Mouse (Mus musculus) layer of hippocampus, adult 8-10 months (tissue): Measurements from ENCODE around the gene Cnp. TPM values are rescaled to one million over a fixed set of nuclear protein-coding genes. Genes with fewer than 3 reads are reported as not detected.
"Not testable (repeated sequence)": the region's sequence is repeated elsewhere in the genome, so short reads cannot be mapped to it uniquely, and the experiment has no call there.

Experiments used
- DNase-seq, 2 experiments: peaks; one replicate each; pipeline ENCODE4 v3.0.0; 2022; ENCODE audit warnings: low spot score in 2 of 2
- total RNA-seq, 4 experiments: library from RNA; stranded (reverse); gene quantifications; 2 replicates each; pipeline ENCODE4 v1.2.4; 2022

The Cnp gene
- total RNA-seq, result 100 to 1,000 TPM; 162 to 216 (median 203) TPM

DNA sequence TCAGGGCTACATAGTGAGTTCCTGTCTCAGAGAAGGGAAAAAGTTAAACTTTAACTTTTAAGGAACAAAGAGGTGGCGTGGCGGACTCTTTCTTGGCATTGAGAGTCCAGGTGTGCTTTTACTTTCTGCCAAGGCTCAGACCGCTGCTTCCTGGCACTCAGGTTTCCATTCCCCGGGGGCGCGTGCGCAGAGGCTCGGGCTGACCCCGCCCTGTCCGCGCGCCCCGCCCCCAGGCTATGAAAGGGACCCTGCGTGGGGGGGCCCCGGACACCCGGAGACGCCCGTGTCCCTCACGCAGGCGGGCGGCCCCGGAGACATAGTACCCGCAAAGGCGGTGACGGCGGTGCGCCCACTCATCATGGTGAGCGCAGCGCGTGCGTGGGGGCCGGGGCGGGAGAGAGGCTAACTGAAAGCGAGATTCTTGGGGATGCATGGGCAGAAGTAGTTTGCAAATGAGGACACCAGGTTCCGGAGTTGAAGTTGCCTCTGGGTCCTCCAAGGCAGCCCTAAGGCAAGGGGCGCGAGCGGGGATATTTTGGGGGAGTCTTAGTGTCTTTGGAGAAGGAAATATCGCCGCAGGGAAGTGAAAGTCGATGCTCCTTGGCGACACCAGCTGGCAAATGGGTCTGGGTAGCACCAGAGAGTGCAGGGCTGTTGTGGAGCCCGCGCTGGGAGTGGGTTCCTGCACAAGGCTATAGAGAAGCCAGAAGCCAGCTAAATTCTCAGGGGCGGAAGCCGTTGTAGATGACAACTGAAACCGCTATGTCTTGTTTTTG is at the start of gene Cnp:
Gene Cnp (plus strand): TSS at position 197 of the 776 bp plus-strand sequence.
- peak; percentile 46 to 67 for DNase-seq

DNA sequence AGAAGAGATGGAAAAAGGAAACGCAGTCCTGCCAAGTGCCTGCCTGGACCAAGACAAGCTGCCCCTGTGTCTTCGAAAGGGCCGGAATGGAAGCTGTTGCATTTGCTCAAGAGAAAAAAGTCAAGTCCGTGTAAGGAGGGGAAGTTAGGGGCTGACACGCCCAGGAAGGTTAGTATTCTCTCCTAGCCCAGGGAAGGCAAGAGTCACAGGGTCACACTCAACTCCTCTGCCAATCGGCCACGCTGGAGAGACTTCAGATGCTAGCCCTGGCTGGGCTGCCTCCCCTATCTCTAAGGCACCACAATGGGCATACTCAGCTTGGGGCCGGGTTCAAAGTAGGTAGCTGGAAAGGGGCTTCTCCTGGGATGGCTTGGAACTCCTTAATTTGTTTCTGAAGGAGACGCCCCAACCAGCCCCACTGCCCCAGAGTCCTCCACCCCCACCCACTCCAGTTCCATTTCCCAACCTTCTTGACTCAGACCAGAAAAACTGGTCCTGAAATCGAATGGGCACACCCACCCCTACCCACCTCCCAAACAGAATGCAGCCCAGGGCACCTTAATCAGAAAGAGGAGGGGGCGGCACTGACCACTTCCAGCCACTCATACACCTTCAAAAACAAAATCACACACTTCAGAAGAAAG is 49.6 kb upstream of the Cnp start:
- DNase-seq, result no peak

DNA sequence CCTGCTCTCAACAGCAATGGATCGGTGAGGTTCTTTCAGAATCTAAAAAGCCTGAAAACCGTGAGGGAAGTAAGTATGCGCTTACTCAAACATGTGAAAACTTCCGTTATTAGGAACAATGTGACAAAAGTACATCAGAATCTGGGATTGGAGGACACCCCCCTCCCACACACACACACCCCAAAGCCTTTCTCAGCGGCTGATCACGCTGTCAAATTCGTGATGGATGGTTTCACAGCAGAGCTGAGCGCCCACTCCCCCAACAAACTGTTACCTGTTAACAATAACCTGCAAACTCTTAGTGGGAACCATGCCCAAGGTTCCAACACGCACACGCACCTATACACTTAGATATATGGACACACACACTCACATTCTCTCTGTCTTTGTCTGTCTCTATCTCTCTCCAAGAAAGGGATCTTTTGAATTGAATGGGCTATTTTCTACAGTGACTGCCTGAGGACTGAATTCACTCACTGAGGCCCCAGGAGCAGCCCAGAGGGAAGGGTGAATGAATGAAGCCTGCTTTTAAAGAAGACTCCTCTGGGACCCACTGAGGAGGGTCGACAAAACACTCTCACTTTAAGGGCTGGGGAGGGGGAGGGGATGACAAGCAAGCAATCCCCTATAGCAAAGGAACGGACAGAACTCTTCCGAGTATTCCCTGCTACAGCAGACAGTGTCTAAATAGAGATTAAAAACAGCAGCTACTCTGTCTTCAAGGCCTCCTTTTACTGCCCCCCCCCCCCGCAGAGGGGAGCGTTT is 48.5 kb upstream of the Cnp start:
- no peak for DNase-seq

DNA sequence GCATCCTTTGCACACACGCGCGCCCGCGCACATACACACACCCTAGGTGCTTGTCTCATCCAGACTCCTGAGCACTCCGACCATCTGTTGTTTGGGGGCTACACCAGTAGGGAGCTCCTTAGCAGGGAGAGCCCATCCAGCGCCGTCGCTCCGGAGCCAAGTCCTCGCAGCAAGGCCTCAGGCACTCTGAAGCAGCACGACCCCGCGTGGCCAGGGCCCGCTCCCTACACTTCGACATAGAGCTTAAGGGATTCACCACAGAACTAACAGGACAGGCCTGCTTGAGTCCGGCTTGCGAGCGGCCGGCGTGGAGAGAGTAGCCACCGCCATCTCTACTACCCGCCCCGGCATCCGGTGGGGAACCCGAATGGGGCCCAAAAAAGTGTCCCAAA is 47.6 kb upstream of the Cnp start:
- peak; percentile 50 to 54 for DNase-seq

DNA sequence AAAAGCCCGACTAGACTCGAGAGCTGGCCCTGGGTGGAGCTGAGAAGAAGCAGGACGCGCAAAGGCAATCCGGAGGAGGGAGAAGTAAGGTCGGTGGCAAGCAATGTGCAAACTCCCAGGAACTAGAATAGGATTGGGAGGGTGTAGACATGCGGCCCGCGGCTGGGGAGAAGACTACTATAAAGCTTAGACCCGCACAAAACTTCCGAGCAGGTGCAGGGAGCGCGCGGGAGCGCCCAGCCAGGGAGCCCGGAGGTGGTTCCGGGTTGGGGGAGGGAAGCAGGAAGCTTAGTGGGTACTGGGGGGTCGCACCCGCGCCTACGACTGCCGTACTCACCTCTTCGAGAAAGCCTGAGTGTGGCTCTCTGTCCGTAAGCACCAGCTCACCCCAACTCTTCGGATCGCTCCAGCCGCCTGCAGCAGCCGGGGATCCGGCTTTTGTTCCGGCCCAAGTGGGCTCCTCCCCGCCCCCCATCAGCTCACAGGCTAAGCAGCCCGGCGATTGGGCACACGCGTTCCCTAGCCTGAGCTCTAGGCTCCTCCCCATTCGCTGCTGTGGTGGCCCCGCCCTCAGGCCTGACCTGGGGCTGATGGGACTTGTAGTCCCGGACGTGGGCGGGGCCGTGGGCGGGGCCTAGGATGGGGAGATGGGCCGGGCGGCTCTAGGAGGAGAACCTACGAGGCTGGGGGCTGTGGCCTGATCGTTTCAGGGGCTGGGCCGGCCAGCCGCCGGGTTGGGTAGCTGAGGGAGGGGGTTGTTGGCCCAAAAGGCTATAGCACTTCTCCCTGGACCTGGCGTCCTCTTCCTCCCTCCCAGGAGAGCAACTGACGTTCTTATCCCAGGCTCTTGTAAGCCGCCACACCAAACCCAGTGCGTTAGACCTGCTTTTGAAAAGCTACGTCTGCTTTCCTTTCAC is 47.0 kb upstream of the Cnp start, which contains the start of gene Acly:
Gene Acly (minus strand): TSS at position 543 of the 917 bp plus-strand sequence.
- DNase-seq, result peak; percentile 97 to 98

DNA sequence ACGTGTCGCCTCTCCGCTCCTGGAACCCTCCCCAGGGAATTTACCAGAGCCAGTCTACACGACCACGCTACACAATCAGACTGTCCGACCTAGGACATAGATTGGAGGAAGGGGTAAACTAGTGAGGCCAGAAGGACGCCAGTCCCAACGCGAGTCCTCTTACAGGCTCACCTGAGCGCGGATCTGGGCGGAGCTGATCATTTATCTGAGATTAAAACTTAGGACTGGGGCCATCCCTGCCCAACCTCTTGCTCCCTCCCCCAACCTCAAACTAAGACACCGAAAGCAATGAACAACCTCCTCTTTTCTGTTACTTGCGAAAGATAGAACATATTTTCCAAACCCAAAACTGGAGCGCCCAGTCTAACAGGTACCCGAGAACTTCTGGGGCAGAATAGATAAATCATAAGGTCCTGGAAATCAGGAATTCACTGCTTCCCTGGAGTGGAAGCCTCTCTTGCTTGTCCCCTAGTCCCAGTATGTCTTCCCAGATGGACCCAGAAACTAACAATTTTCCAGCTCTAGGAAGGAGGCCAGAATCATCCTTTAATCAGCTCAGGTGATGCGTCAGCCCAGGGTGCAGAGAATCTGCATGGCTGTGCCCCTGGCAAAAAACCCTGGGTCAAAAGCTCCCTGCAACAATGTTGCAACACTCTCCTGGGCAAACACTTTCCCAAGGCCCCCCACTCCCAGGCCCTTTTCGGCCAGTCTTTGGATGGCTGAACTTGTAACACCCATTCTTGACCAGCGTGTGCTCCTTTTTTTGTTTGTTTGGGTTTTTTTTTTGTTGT is 46.1 kb upstream of the Cnp start:
- no peak for DNase-seq

DNA sequence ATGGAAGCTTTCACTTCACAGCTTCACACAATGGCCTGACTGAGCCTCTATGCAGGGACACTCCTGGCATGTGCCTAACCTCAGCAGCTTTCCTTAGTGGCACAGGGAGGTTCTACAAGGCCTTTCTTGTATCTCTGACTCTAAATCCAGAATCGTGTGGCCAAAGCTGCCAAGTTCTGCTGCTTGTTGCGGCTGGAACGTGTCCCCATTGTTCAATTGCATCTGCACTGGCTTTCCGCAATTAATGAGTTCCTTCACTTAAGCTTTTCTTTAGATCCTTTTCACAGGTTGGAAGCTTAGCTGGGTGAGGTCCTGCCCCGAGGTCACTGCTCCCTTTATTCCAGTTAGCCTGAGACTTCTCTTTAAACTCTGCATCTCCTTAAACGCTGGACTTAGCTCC is 40.8 kb upstream of the Cnp start:
- no peak for DNase-seq

DNA sequence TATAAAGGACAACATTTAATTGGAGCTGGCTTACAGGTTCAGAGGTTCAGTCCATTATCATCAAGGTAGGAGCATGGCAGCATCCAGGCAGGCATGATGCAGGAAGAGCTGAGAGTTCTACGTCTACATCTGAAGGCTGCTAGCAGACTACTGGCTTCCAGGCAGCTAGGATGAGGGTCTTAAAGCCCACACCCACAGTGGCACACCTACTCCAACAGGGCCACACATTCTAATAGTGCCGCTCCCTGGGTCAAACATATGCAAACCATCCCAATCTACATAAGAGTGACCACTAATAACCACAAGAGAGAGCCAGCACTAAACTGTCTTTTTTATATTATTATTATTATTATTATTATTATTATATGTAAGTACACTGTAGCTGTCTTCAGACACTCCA is 40.3 kb upstream of the Cnp start:
- not testable (repeated sequence) for DNase-seq

DNA sequence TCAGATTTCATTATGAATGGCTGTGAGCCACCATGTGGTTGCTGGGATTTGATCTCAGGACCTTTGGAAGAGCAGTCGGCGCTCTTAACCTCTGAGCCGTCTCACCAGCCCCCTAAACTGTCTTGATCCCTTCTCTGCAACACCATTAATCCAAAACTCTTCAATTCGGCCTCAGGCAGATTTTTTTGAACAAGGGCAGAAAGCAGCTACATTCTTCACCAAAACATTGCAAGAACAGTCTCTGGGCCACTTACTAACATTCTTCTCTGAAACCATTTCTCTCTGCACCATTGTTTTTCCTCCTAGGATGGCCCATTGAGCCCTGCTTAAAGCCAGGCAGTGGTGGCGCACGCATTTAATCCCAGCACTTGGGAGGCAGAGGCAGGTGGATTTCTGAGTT is 39.9 kb upstream of the Cnp start:
- not testable (repeated sequence) for DNase-seq

DNA sequence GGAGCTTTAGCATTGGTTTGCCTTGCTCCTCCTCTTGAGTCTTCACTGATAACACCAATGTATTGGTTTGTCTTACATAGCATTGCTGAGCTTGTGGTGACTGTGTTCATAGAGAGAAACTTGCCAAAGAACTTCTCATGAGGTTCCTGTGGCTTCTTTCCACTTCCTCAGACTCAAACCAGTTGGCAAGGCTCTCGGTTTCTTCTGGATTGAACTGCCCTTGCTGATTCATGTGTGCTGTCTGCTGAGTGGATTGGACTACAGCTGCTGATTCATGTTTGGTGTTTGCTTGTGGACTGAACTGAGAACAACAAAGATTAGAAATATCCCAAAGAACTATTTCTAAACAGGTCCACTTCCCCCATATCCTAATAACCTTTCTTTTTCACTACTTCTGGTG is 38.7 kb upstream of the Cnp start:
- DNase-seq, result no peak

DNA sequence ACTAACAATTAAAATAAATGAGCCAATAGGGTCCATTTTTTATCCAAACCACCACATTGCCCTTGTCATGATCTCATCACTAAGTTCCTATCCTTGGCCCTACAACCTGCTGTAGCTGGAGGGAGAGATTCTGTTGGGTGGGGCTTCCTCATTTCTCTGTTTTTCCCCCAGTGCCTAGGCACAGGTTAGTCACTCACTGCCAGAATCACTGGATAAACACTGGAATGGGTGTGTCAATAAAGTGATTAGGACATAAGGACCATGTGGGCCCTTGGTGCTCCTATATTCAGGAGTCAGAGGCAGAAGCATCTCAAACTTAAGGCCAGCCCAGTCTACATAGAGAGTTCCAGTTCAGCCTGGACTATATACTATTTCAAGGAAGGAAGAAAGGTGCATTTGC is 38.2 kb upstream of the Cnp start:
- no peak for DNase-seq

DNA sequence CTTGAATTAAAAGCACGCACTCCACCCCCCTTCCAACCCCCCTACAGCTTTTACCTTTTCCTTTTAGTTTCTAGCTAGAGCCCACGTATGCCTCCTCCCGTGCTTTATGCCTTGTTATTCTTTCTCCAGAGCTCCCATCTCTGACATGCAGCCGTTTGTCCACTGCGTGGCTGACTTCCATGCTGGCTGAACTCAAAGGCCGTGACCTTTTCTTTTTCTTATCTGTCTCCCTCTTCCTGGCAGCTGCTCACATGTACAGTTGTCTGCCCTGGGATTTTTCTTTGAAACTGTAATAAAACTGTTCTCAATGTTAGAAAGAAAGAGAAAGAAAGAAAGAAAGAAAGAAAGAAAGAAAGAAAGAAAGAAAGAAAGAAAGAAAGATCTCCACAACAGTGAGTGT is 33.7 kb upstream of the Cnp start:
- DNase-seq, result no peak

DNA sequence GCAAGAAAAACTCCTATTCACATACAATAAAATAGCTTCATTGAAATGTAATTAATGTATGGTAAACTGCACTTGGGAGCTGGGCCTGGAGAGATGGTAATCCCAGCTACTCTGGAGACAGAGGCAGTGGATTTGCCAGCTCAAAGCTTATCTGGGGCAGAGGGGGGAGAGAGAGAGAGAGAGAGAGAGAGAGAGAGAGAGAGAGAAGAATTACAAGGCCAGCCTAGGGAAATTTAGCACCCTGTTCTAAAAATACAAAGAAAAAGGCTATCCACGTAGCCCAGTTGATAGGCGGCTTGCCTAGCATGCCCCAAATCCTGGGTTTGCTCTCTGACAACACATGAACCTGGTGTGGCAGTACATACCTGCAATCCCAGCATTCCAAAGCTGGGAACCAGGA is 33.1 kb upstream of the Cnp start:
- no peak for DNase-seq

DNA sequence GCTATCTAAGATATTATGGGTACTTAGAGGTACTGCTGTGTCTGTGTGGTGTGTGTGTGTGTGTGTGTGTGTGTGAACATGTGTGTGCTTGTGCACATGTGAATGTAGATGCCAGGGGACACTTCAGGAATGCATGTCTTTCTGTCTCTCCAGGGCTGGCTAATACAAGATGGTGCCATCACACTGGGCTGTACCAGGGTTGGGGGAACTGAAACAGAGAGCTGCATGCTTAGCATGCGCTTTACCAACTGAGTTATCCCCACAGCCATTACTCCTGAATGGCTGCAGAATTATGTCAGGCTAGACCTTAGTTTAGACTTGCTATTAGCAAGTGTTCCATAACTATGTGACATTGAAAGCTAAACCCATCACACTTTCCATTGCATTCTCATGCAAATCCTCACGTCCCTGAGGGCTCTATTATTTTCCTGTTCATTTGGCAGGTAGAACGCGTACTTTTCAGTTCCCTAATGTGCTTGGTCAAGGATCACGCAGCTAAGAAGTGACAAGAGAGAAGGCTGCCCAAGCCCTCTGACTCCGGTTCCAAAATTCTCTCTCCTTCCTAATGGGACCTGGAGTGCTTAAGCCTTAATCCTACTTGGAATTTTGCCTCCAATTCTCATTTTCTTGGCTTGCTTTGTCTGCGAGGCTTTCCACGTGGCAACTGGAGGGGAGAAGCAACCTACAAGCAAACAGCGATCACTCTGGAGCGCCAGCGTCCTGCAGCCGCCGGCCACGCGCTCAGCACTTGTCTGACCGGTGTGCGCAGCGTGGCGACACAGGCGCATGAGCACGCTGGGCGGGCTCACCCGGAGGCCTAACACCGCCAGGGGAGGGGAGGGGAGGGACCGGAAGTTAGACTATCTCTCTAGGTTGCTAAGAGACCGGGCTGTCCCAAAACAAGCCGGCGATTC is 29.6 kb upstream of the Cnp start, which contains the start of gene Ttc25:
Gene Ttc25 (plus strand): TSS at position 776 of the 914 bp plus-strand sequence.
- DNase-seq, result peak; percentile 70 to 76

DNA sequence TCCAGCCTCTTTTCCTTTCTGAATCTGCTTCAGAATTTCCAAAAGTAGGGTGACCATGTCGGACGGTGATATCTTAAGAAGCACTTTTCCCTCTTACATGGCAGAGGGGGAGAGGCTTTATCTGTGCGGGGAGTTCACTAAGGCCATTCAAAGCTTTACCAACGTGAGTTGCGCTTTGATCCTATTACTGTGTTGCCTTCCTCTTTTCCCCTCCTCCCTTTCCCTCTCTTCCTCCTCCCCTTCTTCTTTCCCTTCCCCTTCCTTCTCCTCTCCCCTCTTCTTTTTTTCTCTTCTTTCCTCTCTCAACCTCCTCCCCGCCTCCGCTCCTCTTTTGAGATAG is 29.0 kb upstream of the Cnp start:
- DNase-seq, result no peak

DNA sequence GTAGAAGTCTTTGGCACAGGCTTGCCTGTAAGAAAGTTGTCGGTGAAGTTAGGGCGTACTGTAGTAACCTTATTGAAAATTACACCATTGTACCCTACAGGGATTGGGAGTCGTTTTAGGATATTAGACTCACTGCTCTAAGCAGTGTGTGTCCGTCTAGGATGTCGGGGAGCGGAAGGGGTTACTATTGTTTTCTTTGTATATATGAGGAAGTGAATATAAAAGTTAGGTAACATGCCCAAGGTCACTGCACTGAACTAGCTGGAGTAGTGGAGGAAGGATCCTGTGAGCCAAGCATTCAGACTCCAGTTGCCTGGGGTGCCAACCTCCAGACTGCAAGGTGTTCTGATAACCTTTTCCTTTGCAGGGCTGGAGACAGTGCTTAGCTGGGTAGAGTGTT is 27.7 kb upstream of the Cnp start:
- no peak for DNase-seq

DNA sequence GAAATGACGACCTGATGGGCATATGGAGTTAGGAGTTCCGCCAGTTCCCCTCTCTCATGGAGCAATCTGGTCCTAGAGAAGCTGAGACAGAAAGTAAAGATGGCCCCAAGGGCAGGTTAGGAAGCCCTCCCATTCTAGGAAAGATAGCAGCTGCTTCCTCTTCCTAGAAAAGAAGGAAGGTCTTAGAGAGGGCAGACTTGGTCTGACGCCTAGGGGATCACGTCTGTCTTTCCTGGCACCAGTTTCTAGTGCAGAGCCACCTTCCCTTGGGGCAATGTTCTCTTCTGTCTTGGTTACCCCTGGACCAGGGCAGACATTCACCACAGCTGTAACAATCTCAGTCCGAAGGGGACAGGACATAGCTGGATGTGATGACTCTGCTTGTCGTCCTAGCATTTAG is 26.6 kb upstream of the Cnp start:
- no peak for DNase-seq

DNA sequence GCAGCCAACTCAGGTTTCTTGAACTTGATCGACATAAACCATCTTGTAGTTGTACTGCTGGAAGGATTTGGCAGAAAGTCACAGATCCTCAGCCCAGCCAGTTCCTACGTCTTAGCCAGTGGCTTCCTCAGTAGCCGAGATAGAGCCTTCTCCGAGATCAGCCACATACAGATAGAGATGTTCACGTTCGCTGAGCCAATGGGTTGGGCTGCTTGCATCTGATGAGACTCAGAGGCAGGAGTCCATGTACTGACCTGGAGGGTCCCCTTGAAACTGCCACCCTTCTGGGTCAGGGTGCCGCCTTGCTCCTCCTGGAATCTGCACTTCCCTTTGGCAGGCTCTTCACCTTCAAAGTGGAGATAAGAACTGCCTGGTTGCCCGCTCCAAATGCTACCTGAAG is 25.2 kb upstream of the Cnp start:
- DNase-seq, result no peak

DNA sequence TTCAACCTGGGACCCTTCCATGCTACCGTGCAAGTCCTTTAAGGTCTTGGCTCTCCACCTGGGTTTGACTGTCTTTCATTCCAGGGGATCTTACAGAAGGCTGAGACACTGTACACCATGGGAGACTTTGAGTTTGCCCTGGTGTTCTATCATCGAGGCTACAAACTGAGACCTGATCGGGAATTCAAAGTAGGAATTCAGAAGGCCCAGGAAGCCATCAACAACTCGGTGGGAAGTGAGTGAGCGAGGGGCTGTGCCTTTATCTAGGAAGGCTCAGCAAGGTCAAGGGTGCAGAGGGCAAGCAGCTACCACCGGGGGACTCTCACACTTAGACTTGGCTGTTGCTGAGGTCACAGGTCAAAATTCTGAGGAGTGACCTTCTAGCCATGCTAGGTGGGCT is 24.6 kb upstream of the Cnp start:
- DNase-seq, result no peak
